Mouse (Mus musculus) lung, adult 2 months (tissue): ENCODE data around the gene Arhgap15.

ENCODE experiments used
- CTCF ChIP-seq: fragments of 200-500 bp; IDR thresholded peaks from 2 replicates; pipeline ENCODE4 v1.5.1; 2011; ENCODE audit warnings: mild to moderate bottlenecking, low read length, control low read depth; ENCODE audit not compliant: insufficient read depth
- POLR2A ChIP-seq: fragments of 200-500 bp; IDR thresholded peaks from 2 replicates; pipeline ENCODE4 v1.6.1; 2011; ENCODE audit warnings: low read depth, mild to moderate bottlenecking, control low read depth, low read length, borderline replicate concordance; ENCODE audit errors: extremely low read depth

- TF ChIP-seq CTCF (no peak), POLR2A (no peak)
These were observed 589.8 kb downstream of the Arhgap15 start for GRCm38 (mm10) chr2:44338467-44338866.
